Mouse (Mus musculus): ENCODE measurements around the gene Slc35e3. TPM values are rescaled to one million over a fixed set of nuclear protein-coding genes. Genes with fewer than 3 reads are reported as not detected.
"Not testable (repeated sequence)": the region's sequence is repeated elsewhere in the genome, so short reads cannot be mapped to it uniquely, and the experiment has no call there.

Slc35e3 gene
- polyA plus RNA-seq, 1 experiment from 2014 or later = 34.0 TPM

- 95% methylated on average over 6 of the region's 6 CpGs for WGBS
- ATAC-seq (ENCODE audit: insufficient number of reproducible peaks, insufficient read depth, low FRiP score, low TSS enrichment, low read depth); H3K9ac ChIP-seq; H3K27me3 ChIP-seq; H3K4me2 ChIP-seq; H3K4me1 ChIP-seq; H3K4me3 ChIP-seq; H3K9me3 ChIP-seq; H3K27ac ChIP-seq: not testable (repeated sequence)
- peaks cover 70% of the 10 kb centered on the region for H3K36me3 ChIP-seq
Observed at GRCm38 (mm10) chr10:117704314-117704963, 41.7 kb downstream of the Slc35e3 start.

GRCm38 (mm10) chr10:117703506-117703905 lies 42.7 kb downstream of the Slc35e3 start:
- WGBS = 95% methylated on average over 3 of the region's 3 CpGs
- no peak overlapping the region for H3K9ac ChIP-seq
- no peaks in the 10 kb centered on the region for H3K9me3 ChIP-seq
- no peak overlapping the region for H3K4me2 ChIP-seq
- H3K4me1 ChIP-seq = no peaks in the 10 kb centered on the region
- H3K36me3 ChIP-seq = peaks cover 79% of the 10 kb centered on the region
- H3K27ac ChIP-seq = no peak overlapping the region
- H3K27me3 ChIP-seq = no peaks in the 10 kb centered on the region
- H3K4me3 ChIP-seq = no peak overlapping the region
- ATAC-seq (ENCODE audit: insufficient number of reproducible peaks, insufficient read depth, low FRiP score, low TSS enrichment, low read depth) = no peak

GRCm38 (mm10) chr10:117702024-117702833 lies 43.9 kb downstream of the Slc35e3 start:
- Histone ChIP-seq H3K27ac (no peak overlapping the region), H3K4me1 (no peaks in the 10 kb centered on the region), H3K4me3 (no peak overlapping the region), H3K9ac (no peak overlapping the region), H3K27me3 (no peaks in the 10 kb centered on the region), H3K4me2 (no peak overlapping the region), H3K9me3 (no peaks in the 10 kb centered on the region), H3K36me3 (peaks cover 88% of the 10 kb centered on the region)
- WGBS = 94% methylated on average over 6 of the region's 6 CpGs
- ATAC-seq (ENCODE audit: insufficient number of reproducible peaks, insufficient read depth, low FRiP score, low TSS enrichment, low read depth) = no peak

- Histone ChIP-seq H3K4me3 (no peak overlapping the region), H3K4me2 (no peak overlapping the region), H3K27me3 (no peaks in the 10 kb centered on the region), H3K27ac (no peak overlapping the region), H3K4me1 (no peaks in the 10 kb centered on the region), H3K9ac (no peak overlapping the region), H3K9me3 (no peaks in the 10 kb centered on the region), H3K36me3 (peaks cover 88% of the 10 kb centered on the region)
- no peak for ATAC-seq (ENCODE audit: insufficient number of reproducible peaks, insufficient read depth, low FRiP score, low TSS enrichment, low read depth)
- 90% methylated on average over 6 of the region's 6 CpGs for WGBS
Observed at GRCm38 (mm10) chr10:117701034-117701829, 44.9 kb downstream of the Slc35e3 start.

GRCm38 (mm10) chr10:117700450-117700849 lies 45.7 kb downstream of the Slc35e3 start:
- Histone ChIP-seq H3K9me3 (no peaks in the 10 kb centered on the region), H3K27me3 (no peaks in the 10 kb centered on the region), H3K27ac (no peak overlapping the region), H3K4me2 (no peak overlapping the region), H3K4me3 (no peak overlapping the region), H3K36me3 (peaks cover 92% of the 10 kb centered on the region), H3K9ac (no peak overlapping the region), H3K4me1 (no peaks in the 10 kb centered on the region)
- ATAC-seq (ENCODE audit: insufficient number of reproducible peaks, insufficient read depth, low FRiP score, low TSS enrichment, low read depth) = no peak
- 100% methylated on average over 1 of the region's 1 CpGs for WGBS

GRCm38 (mm10) chr10:117699914-117700313 lies 46.3 kb downstream of the Slc35e3 start:
- Histone ChIP-seq H3K27me3 (no peaks in the 10 kb centered on the region), H3K4me3 (no peak overlapping the region), H3K27ac (no peak overlapping the region), H3K9me3 (no peaks in the 10 kb centered on the region), H3K4me1 (no peaks in the 10 kb centered on the region), H3K4me2 (no peak overlapping the region), H3K36me3 (peaks cover 92% of the 10 kb centered on the region), H3K9ac (no peak overlapping the region)
- 96% methylated on average over 4 of the region's 4 CpGs for WGBS
- no peak for ATAC-seq (ENCODE audit: insufficient number of reproducible peaks, insufficient read depth, low FRiP score, low TSS enrichment, low read depth)

- H3K4me1 ChIP-seq = no peaks in the 10 kb centered on the region
- H3K4me2 ChIP-seq = no peak overlapping the region
- H3K27me3 ChIP-seq = no peaks in the 10 kb centered on the region
- H3K9ac ChIP-seq = no peak overlapping the region
- WGBS = 92% methylated on average over 10 of the region's 10 CpGs
- H3K36me3 ChIP-seq = peaks cover 93% of the 10 kb centered on the region
- H3K4me3 ChIP-seq = no peak overlapping the region
- no peaks in the 10 kb centered on the region for H3K9me3 ChIP-seq
- no peak overlapping the region for H3K27ac ChIP-seq
- ATAC-seq (ENCODE audit: insufficient number of reproducible peaks, insufficient read depth, low FRiP score, low TSS enrichment, low read depth) = no peak
Observed at GRCm38 (mm10) chr10:117698313-117699138, 47.6 kb downstream of the Slc35e3 start.

- 84% methylated on average over 3 of the region's 3 CpGs for WGBS
- Histone ChIP-seq H3K4me1 (no peaks in the 10 kb centered on the region), H3K36me3 (peaks cover 90% of the 10 kb centered on the region), H3K9ac (no peak overlapping the region), H3K27me3 (no peaks in the 10 kb centered on the region), H3K27ac (no peak overlapping the region), H3K4me2 (no peak overlapping the region), H3K9me3 (no peaks in the 10 kb centered on the region), H3K4me3 (no peak overlapping the region)
- ATAC-seq (ENCODE audit: insufficient number of reproducible peaks, insufficient read depth, low FRiP score, low TSS enrichment, low read depth) = no peak
Observed at GRCm38 (mm10) chr10:117697561-117698115, 48.5 kb downstream of the Slc35e3 start.

- H3K27ac ChIP-seq = no peak overlapping the region
Observed at GRCm38 (mm10) chr10:117696827-117697560, 49.2 kb downstream of the Slc35e3 start.

GRCm38 (mm10) chr10:117696021-117696826 lies 49.9 kb downstream of the Slc35e3 start:
- Histone ChIP-seq H3K9ac (no peak overlapping the region), H3K9me3 (no peaks in the 10 kb centered on the region), H3K27ac (no peak overlapping the region), H3K4me2 (no peak overlapping the region), H3K4me1 (no peaks in the 10 kb centered on the region), H3K27me3 (no peaks in the 10 kb centered on the region), H3K36me3 (peaks cover 92% of the 10 kb centered on the region), H3K4me3 (no peak overlapping the region)
- ATAC-seq (ENCODE audit: insufficient number of reproducible peaks, insufficient read depth, low FRiP score, low TSS enrichment, low read depth) = no peak
- WGBS = 91% methylated on average over 8 of the region's 8 CpGs

More at GRCm38 (mm10) chr10:117696827-117697560, 49.2 kb downstream of the Slc35e3 start:
- no peak overlapping the region for H3K4me3 ChIP-seq
- no peak overlapping the region for H3K9ac ChIP-seq
- H3K27me3 ChIP-seq = no peaks in the 10 kb centered on the region
- H3K9me3 ChIP-seq = no peaks in the 10 kb centered on the region
- H3K4me2 ChIP-seq = no peak overlapping the region
- H3K4me1 ChIP-seq = no peaks in the 10 kb centered on the region
- 92% methylated on average over 6 of the region's 6 CpGs for WGBS
- no peak for ATAC-seq (ENCODE audit: insufficient number of reproducible peaks, insufficient read depth, low FRiP score, low TSS enrichment, low read depth)
- peaks cover 92% of the 10 kb centered on the region for H3K36me3 ChIP-seq

Data from embryonic facial prominence, embryonic 13.5 days (tissue).